Mouse (Mus musculus): ENCODE data around the gene Rtp1. TPM values are rescaled to one million over a fixed set of nuclear protein-coding genes. Genes with fewer than 3 reads are reported as not detected.

Rtp1 gene
- not detected for total RNA-seq (2021)
- long read RNA-seq, experiment 1 = 0 reads
- long read RNA-seq, experiment 2 = 0 reads

- no peak for DNase-seq
Observed at GRCm38 (mm10) chr16:23428647-23429319, at the start of gene Rtp1. TSS of gene Rtp1 (plus strand) at chr16:23429133.

DNA sequence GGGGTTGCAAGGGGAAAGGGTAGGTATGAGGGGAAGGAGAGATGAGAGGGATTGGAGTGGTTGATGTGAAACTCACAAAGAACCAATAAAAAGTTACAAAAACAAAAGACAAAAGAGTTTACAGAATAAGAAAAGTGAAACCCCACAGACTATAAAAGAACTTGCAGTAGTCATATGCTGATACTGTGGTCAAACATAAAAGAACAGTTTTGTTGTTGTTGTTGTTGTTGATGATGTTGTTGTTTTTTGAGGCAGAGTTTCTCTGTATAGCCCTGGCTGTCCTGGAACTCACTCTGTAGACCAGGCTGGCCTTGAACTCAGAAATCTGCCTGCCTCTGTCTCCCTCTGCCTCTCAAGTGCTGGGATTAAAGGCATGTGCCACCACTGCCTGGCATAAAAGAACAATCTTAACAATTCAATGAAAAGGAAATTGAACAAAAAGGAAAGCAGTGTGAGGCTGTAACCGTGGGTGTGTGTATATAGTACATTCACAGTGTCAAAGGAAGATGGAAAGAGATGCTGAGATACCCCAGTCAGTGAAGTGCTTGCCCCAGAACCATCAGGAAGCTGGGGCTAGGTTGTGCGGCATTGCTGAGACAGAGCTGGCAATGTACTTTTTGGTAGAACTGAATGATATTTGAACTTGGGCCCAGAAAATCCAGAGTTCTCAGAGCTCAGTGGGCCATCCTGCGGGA, 49.2 kb upstream of the Rtp1 start:
- no peak for DNase-seq

- no peak for DNase-seq
Observed at GRCm38 (mm10) chr16:23384304-23384703, 44.6 kb upstream of the Rtp1 start.

GRCm38 (mm10) chr16:23397931-23398330, 31.0 kb upstream of the Rtp1 start:
- no peak for DNase-seq

DNA sequence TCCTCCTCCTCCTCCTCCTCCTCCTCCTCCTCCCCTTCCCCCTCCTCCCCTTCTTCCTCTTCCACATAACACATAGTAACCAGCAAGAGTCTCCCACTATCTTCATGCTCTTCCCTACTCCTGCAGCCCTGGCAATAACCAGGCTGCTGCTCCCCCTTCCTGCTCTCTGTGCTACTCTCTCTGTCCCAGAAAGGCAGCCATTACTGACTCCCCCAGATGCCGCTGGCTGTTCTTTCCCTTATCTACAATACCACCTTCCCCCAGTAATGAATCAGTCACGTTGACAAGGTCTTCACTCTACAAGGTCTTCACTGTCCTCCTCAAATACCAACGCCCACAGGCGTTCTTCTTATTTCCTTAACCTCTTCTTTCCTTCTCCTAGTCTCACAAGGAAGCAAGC, 27.5 kb upstream of the Rtp1 start:
- no peak for DNase-seq

- no peak for DNase-seq
Observed at GRCm38 (mm10) chr16:23401959-23402358, 27.0 kb upstream of the Rtp1 start.

GRCm38 (mm10) chr16:23403008-23403755, 25.8 kb upstream of the Rtp1 start:
- peak; percentile 46 for DNase-seq

DNA sequence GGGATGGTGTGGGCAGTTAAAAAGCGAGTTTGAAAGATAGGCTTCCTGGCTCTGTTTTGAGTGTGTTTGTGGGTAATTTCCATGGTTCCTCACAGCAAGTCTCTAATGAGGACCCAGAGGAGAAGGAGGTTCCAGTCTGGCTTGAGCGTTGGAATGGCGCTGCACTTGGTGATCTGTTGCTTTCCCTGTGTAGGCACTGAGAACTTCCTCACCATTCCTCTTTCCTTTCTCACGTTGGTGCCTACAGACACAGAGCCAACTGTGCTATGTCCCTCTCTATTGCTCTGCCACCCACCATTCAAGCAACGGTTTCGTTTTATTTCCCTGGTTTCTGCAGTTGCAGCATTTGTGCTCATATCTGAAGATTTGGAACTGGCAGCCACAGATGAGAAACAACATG, 16.0 kb upstream of the Rtp1 start:
- DNase-seq = no peak

DNA sequence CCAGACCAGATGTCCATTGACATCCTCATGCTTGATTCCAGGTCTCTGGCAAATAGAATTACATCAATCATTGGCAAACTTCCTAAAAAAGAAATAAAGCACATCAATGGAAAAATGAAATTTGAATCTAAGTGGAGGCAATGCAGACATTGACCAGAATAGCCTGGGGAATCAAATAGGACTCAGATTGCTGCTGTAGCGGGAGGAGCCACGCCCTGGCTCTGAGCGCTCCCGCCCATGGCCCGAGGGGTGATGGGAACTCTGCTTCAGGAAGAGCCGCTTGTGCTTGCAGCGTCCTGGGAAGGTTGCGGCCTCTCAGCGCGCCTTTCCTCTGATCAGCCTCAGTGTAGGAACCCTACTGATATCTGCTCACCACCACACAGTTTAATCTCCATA, 12.7 kb upstream of the Rtp1 start:
- peak; percentile 33 for DNase-seq

- no peak for DNase-seq
Observed at GRCm38 (mm10) chr16:23416657-23417293, 12.2 kb upstream of the Rtp1 start.

DNA sequence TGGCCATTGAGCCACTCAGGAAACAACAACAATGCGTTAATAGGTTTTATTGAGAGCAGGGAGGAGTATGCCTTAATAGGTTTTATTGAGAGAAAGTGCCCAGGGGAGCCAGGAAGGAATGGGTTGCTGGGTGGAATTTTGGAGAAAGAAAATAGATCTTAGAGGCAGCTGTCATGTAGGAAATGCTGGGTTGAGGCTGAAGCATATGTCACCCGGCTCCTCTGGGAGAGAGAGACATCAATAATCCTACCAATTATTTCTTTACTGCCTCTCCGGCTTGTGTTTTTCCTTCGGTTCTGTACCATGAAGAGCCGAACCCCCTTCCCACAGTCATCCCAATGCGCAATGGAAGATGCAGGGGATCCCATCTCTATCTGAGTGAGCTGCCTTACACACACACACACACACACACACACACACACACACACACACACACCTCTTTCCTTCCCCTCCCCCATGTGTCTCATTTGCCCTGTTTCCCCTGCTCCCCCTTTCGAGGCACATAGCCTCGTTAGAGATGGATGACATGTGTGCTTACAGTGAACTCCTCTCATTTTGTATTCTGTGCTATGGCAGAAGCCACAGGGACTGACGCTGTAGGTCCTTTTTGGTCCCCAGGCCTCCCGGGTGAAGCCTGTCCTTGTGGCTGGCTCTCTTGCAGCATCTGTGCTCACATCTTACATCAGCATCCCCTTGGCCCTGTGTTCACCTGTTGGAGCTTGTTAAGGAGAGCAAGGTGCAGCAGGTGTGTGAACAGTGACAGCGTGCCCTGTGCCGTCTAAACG, 11.3 kb upstream of the Rtp1 start:
- DNase-seq = no peak

- no peak for DNase-seq
Observed at GRCm38 (mm10) chr16:23419565-23420085, 9.3 kb upstream of the Rtp1 start.

GRCm38 (mm10) chr16:23423825-23424224, 5.1 kb upstream of the Rtp1 start:
- DNase-seq = no peak

- peak; percentile 32 for DNase-seq
Observed at GRCm38 (mm10) chr16:23427701-23428100, 1.2 kb upstream of the Rtp1 start.

DNA sequence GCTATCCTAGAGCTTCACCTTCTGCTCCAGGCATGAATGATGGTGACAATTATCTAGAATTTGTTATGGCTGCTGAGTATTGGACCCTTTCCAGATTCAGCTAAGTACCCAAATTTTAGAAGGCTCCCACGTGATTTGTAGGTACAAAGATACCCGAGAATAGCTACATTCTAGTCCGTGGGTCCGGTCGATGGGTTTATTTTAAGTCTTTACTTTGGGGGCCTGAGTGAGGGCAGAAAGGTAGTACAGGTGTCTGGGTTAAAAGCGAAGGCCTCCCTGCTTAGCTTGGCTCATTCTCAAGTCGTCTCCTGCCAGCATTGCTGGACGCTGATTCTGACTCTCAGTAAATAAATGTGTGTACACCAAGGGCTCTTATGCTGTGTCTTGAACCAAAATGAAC, 1.1 kb downstream of the Rtp1 start:
- DNase-seq = no peak

GRCm38 (mm10) chr16:23437404-23438166, 8.7 kb downstream of the Rtp1 start:
- DNase-seq = no peak

- DNase-seq = peak; percentile 41
Observed at GRCm38 (mm10) chr16:23444231-23444630, 15.3 kb downstream of the Rtp1 start.

DNA sequence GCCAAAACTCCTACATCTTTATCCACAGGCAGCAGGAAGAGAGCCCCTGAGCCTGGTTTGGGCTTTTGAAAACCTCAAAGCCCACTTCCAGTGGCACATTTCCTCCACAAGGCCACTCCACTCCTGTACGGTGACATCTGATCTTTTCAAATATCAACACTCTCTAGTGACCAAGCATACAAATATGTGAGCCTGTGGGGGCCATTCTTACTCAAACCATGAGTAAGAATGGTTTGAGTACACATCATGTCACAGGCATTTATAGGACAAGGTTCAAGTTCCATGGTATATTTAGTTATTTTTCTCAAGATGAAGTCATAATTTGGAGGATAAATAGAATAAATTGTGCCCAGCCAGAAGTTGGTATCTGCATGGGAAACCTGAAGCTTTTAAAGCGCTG, 21.0 kb downstream of the Rtp1 start:
- DNase-seq = no peak

DNA sequence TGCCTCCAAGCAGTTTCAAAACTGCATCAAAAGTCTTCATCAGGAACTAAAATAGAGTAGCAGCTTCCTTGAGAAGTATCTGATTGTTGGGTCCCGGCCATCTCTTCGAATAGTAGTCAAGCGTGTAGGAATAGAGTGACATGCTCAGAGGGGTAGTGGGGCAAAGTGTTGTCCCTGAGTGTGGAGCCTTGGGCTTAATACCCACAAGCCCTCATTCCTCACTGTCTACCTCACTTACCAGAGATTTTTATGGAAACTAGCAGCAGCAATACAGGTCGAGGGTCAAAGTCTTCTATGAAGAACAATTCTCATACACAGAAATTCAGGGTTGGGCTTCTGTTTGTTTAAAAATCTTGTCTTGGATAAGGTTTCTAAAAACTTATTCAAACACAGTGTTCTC, 21.9 kb downstream of the Rtp1 start:
- DNase-seq = no peak

DNA sequence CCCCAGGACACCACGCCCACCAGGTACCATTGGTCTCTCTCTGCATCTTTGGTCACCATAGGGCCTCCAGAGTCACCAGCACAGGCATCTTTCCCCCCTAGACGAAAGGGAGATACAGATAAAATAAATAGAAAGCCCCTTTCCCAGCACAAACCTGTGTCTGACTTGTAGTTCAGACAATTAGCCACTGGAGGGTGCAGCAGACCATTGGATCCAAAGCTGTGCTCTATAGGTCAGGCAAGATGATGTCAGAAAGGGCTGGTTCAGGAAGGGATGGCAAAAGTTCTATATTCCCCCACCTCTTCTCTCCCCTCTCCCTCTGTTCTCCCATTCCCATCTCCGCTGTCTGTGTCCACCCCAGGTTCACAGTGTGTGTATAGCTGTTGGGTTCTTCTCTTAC, 23.5 kb downstream of the Rtp1 start:
- DNase-seq = no peak

GRCm38 (mm10) chr16:23454376-23454775, 25.4 kb downstream of the Rtp1 start:
- DNase-seq = no peak

Data from gastrocnemius, postnatal 25 days (tissue).